In the genomic region with DNA sequence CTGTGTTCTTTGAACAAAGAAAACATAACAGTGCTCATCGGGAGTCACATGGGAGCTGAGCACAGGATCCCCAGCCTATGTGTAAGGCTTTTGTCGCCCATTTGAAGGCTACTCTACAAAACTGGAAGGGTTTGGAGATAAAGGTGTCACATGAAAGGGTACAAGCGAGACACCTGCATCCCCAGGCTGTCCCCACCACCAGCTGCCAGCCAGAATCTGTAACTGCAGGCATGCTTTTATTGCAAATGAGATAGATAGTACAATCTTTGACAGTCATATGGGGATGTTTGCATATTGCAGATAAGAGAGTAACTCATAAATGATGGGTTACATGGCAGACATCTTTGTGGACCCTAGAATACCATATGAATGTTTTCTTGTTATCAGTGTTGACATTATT, we compare ENCODE assay signal across 30 mouse cellular contexts. TPM values are rescaled to one million over a fixed set of nuclear protein-coding genes. Genes with fewer than 3 reads are reported as not detected.
A peak's percentile ranks its signal among the peaks of the same experiment; 100 is the strongest.
DNase-seq lines count a peak whose midpoint lies in the region; ATAC-seq and TF ChIP-seq lines count a peak whose summit lies in the region.
"Had no signal": no experiment of that assay in that cellular context is flagged by ENCODE, and none has a peak within 500 bp of the region (broad histone marks: within the 10 kb centered on the region; RNA-seq: fewer than 3 reads in every experiment).

No protein-coding gene starts in this region.

- 18% methylated on average over 3 of the region's 3 CpGs for WGBS in thymus, adult 2 months
- WGBS in intestine, embryonic 16.5 days, result 58% methylated on average over 3 of the region's 3 CpGs
- WGBS in liver, embryonic 13.5 days (ENCODE audit: insufficient replicate concordance), result 32% methylated on average over 3 of the region's 3 CpGs
- WGBS in midbrain, embryonic 13.5 days, result 69% methylated on average over 3 of the region's 3 CpGs
- WGBS in heart, adult 2 months, result 73% methylated on average over 3 of the region's 3 CpGs
- WGBS in forebrain, embryonic 10.5 days, result 78% methylated on average over 3 of the region's 3 CpGs

- H3K79me2 ChIP-seq in heart, adult 2 months (replicated peaks; ENCODE audit: control insufficient read depth, insufficient read depth, low read length), result no peaks in the 10 kb centered on the region

- no peak for TF ChIP-seq EP300 in heart, adult 2 months (IDR thresholded peaks at IDR 0.05; ENCODE audit: insufficient read depth, low read depth, low read length)

- TF ChIP-seq POLR2A in thymus, adult 2 months (IDR thresholded peaks at IDR 0.05; ENCODE audit: control insufficient read depth, extremely low read depth, insufficient read depth, low read length, poor library complexity), result no peak
- no peak for TF ChIP-seq POLR2A in heart, adult 2 months (IDR thresholded peaks at IDR 0.05; ENCODE audit: insufficient read depth, low read depth, low read length)

- no peaks in the 10 kb centered on the region; the same call in 1 of the 2 replicates for H3K36me3 ChIP-seq in thymus, adult 2 months (ENCODE audit: control insufficient read depth, insufficient read depth, low read length)
- no peaks in the 10 kb centered on the region for H3K36me3 ChIP-seq in intestine, embryonic 16.5 days (ENCODE audit: control insufficient read depth, insufficient read depth, low read length)
- no peaks in the 10 kb centered on the region for H3K36me3 ChIP-seq in liver, embryonic 13.5 days
- no peaks in the 10 kb centered on the region for H3K36me3 ChIP-seq in midbrain, embryonic 13.5 days
- H3K36me3 ChIP-seq in heart, adult 2 months (ENCODE audit: control insufficient read depth, insufficient read depth, low read length), result no peaks in the 10 kb centered on the region
- H3K36me3 ChIP-seq in forebrain, embryonic 10.5 days (replicated peaks), result no peaks in the 10 kb centered on the region
- H3K36me3 ChIP-seq: embryonic facial prominence, embryonic 10.5 days; embryonic facial prominence, embryonic 15.5 days; hindbrain, embryonic 12.5 days; stomach, embryonic 15.5 days had no signal

- intact Hi-C loops in heart, adult 2 months (cut with DNase I), result no loop called here

- H3K4me3 ChIP-seq in thymus, adult 2 months (ENCODE audit: control insufficient read depth, insufficient read depth, low read length), result no peak overlapping the region
- no peak overlapping the region for H3K4me3 ChIP-seq in intestine, embryonic 16.5 days (ENCODE audit: low read length)
- no peak overlapping the region for H3K4me3 ChIP-seq in liver, embryonic 13.5 days (replicated peaks)
- no peak overlapping the region for H3K4me3 ChIP-seq in midbrain, embryonic 13.5 days (replicated peaks)
- H3K4me3 ChIP-seq in heart, adult 2 months, result no peak overlapping the region
- H3K4me3 ChIP-seq in forebrain, embryonic 10.5 days, result no peak overlapping the region
- H3K4me3 ChIP-seq: embryonic facial prominence, embryonic 10.5 days; embryonic facial prominence, embryonic 15.5 days; hindbrain, embryonic 12.5 days; stomach, embryonic 15.5 days had no signal

- peak; percentile 19 for DNase-seq in thymus, postnatal 25 days
- no peak for DNase-seq in thymus, adult 2 months
- peak; percentile 9 for DNase-seq in liver, embryonic 13.5 days
- DNase-seq in heart, adult 2 months, result no peak
- no peak for DNase-seq in forebrain, embryonic 10.5 days (ENCODE audit: extremely low spot score, low spot score)
- DNase-seq: adrenal gland, postnatal 36 days; cerebellum, adult 18-20 months; cerebellum, postnatal 14 days; gastrocnemius, postnatal 25 days; heart, adult 11 months; heart, postnatal 36 days; kidney, adult 2 months; kidney, postnatal 36 days; layer of hippocampus, postnatal 36 days; left cerebral cortex, postnatal 4 days; lung, embryonic 14.5 days; lung, postnatal 14 days; retina, postnatal 1 day; right cerebral cortex, postnatal 25 days had no signal

- H3K27me3 ChIP-seq in thymus, adult 2 months (ENCODE audit: control insufficient read depth, insufficient read depth, low read length), result no peaks in the 10 kb centered on the region
- no peaks in the 10 kb centered on the region for H3K27me3 ChIP-seq in intestine, embryonic 16.5 days (replicated peaks; ENCODE audit: control insufficient read depth, insufficient read depth, low read length)
- H3K27me3 ChIP-seq in liver, embryonic 13.5 days, result no peaks in the 10 kb centered on the region
- 0 out of 2 replicates have a peak, but pooled peaks cover 3% of the 10 kb centered on the region for H3K27me3 ChIP-seq in midbrain, embryonic 13.5 days
- H3K27me3 ChIP-seq in heart, adult 2 months (ENCODE audit: control insufficient read depth, insufficient read depth, low read length), result no peaks in the 10 kb centered on the region
- H3K27me3 ChIP-seq in forebrain, embryonic 10.5 days (ENCODE audit: poor library complexity, severe bottlenecking), result peaks cover 15% of the 10 kb centered on the region
- H3K27me3 ChIP-seq: stomach, embryonic 15.5 days had no signal

- no peak for TF ChIP-seq CTCF in thymus, adult 2 months (IDR thresholded peaks at IDR 0.05; ENCODE audit: borderline replicate concordance, control insufficient read depth, extremely low read depth, insufficient read depth, low read length, poor library complexity)
- no peak for TF ChIP-seq CTCF in heart, adult 2 months (IDR thresholded peaks at IDR 0.05)

- H3K27ac ChIP-seq in thymus, adult 2 months (ENCODE audit: control insufficient read depth, insufficient read depth, low read length), result no peak overlapping the region
- no peak overlapping the region for H3K27ac ChIP-seq in intestine, embryonic 16.5 days (ENCODE audit: low read length)
- 0 out of 2 replicates have a peak overlapping the region, but pooled peaks have one; percentile 13 for H3K27ac ChIP-seq in liver, embryonic 13.5 days
- no peak overlapping the region for H3K27ac ChIP-seq in midbrain, embryonic 13.5 days
- no peak overlapping the region for H3K27ac ChIP-seq in heart, adult 2 months
- H3K27ac ChIP-seq in forebrain, embryonic 10.5 days, result no peak overlapping the region
- H3K27ac ChIP-seq: embryonic facial prominence, embryonic 10.5 days; embryonic facial prominence, embryonic 15.5 days; hindbrain, embryonic 12.5 days; hindbrain, postnatal 0 days; stomach, embryonic 15.5 days had no signal

- no peak overlapping the region for H3K4me2 ChIP-seq in intestine, embryonic 16.5 days (ENCODE audit: low read depth, low read length)
- H3K4me2 ChIP-seq in liver, embryonic 13.5 days, result no peak overlapping the region
- no peak overlapping the region for H3K4me2 ChIP-seq in midbrain, embryonic 13.5 days (replicated peaks)
- H3K4me2 ChIP-seq: embryonic facial prominence, embryonic 15.5 days; heart, embryonic 11.5 days; hindbrain, embryonic 12.5 days; lung, embryonic 14.5 days; midbrain, embryonic 11.5 days; stomach, embryonic 15.5 days had no signal

- H3K9me3 ChIP-seq in intestine, embryonic 16.5 days (ENCODE audit: control insufficient read depth, low read length), result no peaks in the 10 kb centered on the region
- no peaks in the 10 kb centered on the region for H3K9me3 ChIP-seq in liver, embryonic 13.5 days (replicated peaks)
- no peaks in the 10 kb centered on the region for H3K9me3 ChIP-seq in midbrain, embryonic 13.5 days
- no peaks in the 10 kb centered on the region for H3K9me3 ChIP-seq in forebrain, embryonic 10.5 days
- H3K9me3 ChIP-seq: embryonic facial prominence, embryonic 10.5 days; embryonic facial prominence, embryonic 15.5 days; hindbrain, embryonic 12.5 days; stomach, embryonic 15.5 days had no signal

- peak; percentile 69 for ATAC-seq in intestine, embryonic 16.5 days
- peak; percentile 84 for ATAC-seq in liver, embryonic 13.5 days (ENCODE audit: low read depth)
- ATAC-seq in megakaryocyte progenitor cell, adult 5-6 weeks (replicated peaks; ENCODE audit: poor library complexity), result peak; percentile 42
- ATAC-seq in midbrain, embryonic 13.5 days, result no peak
- ATAC-seq: forebrain, embryonic 14.5 days; hindbrain, postnatal 0 days had no signal

- peaks cover 22% of the 10 kb centered on the region for H3K4me1 ChIP-seq in thymus, adult 2 months (replicated peaks; ENCODE audit: control insufficient read depth, insufficient read depth, low read length)
- 0 out of 2 replicates have a peak, but pooled peaks cover 4% of the 10 kb centered on the region for H3K4me1 ChIP-seq in intestine, embryonic 16.5 days (ENCODE audit: control insufficient read depth, insufficient read depth, low read length)
- H3K4me1 ChIP-seq in liver, embryonic 13.5 days (replicated peaks), result peaks cover 40% of the 10 kb centered on the region
- peaks cover 8% of the 10 kb centered on the region; the same call in 1 of the 2 replicates for H3K4me1 ChIP-seq in midbrain, embryonic 13.5 days (replicated peaks)
- no peaks in the 10 kb centered on the region for H3K4me1 ChIP-seq in heart, adult 2 months (ENCODE audit: control insufficient read depth, insufficient read depth, low read length)
- H3K4me1 ChIP-seq in forebrain, embryonic 10.5 days, result peaks cover 22% of the 10 kb centered on the region
- H3K4me1 ChIP-seq: embryonic facial prominence, embryonic 15.5 days; stomach, embryonic 15.5 days had no signal

- no peak overlapping the region for H3K9ac ChIP-seq in intestine, embryonic 16.5 days (ENCODE audit: low read depth, low read length)
- H3K9ac ChIP-seq in liver, embryonic 13.5 days, result no peak overlapping the region
- H3K9ac ChIP-seq in midbrain, embryonic 13.5 days (replicated peaks), result no peak overlapping the region
- no peak overlapping the region for H3K9ac ChIP-seq in heart, adult 2 months (ENCODE audit: low read depth, low read length)
- H3K9ac ChIP-seq: embryonic facial prominence, embryonic 15.5 days; hindbrain, embryonic 12.5 days; lung, embryonic 14.5 days; stomach, embryonic 15.5 days had no signal

RNA-seq across cellular contexts. Expression of a gene that starts 30.3 kb away (rescaled TPM):
- polyA plus RNA-seq in thymus, adult 2 months (2012; rRNA removed), result 6.2 and 6.6 TPM in 2 replicates
- 2.6 and 3.6 TPM in 2 replicates for polyA plus RNA-seq in intestine, embryonic 16.5 days (2015; fragmentation: Nextera tagmentation; extraction: Ambion mirVana)
- 0.79 and 0.88 TPM in 2 replicates for polyA plus RNA-seq in liver, embryonic 13.5 days (2015; fragmentation: Nextera tagmentation; extraction: Ambion mirVana)
- total RNA-seq in megakaryocyte progenitor cell, adult 5-6 weeks (2015), result 4.0 and 4.5 TPM in 2 replicates
- total RNA-seq in megakaryocyte progenitor cell, adult 5-6 weeks (2017), result 6.2 and 10.3 TPM in 2 replicates
- polyA plus RNA-seq in midbrain, embryonic 13.5 days (2015; fragmentation: Nextera tagmentation; extraction: Ambion mirVana), result 0.24 and 0.53 TPM in 2 replicates
- total RNA-seq in heart, adult 2 months (2021), result 1 to 10 TPM; 1.1 to 1.4 TPM
- polyA plus RNA-seq in heart, adult 2 months (2012; rRNA removed), result 1.4 and 1.5 TPM in 2 replicates
- 0.73 and 0.86 TPM in 2 replicates for polyA plus RNA-seq in forebrain, embryonic 10.5 days (2016; fragmentation: Nextera tagmentation; extraction: Ambion mirVana)

Comparison
In these comparisons a context has a peak if more than half of its experiments do, and no peak if none do; other contexts are left out.
1. DNase-seq: peak in thymus, postnatal 25 days (single experiment) and liver, embryonic 13.5 days (single experiment); none in thymus, adult 2 months (single experiment), heart, adult 2 months (0 of 2) and forebrain, embryonic 10.5 days (single experiment).